Mouse (Mus musculus): ENCODE measurements around the gene Trpm3. TPM values are rescaled to one million over a fixed set of nuclear protein-coding genes. Genes with fewer than 3 reads are reported as not detected.
A peak's percentile ranks its signal among the peaks of the same experiment; 100 is the strongest.

Gene Trpm3
- total RNA-seq (2021), result 1 to 10 TPM; 1.3 to 1.6 TPM
- long read RNA-seq, experiment 1, result 0 reads
- long read RNA-seq, experiment 2, partial matches to known transcripts, result 0 of 3 reads
- long read RNA-seq, experiment 2, other reads (novel, unspliced or antisense), result 3 of 3 reads

DNA sequence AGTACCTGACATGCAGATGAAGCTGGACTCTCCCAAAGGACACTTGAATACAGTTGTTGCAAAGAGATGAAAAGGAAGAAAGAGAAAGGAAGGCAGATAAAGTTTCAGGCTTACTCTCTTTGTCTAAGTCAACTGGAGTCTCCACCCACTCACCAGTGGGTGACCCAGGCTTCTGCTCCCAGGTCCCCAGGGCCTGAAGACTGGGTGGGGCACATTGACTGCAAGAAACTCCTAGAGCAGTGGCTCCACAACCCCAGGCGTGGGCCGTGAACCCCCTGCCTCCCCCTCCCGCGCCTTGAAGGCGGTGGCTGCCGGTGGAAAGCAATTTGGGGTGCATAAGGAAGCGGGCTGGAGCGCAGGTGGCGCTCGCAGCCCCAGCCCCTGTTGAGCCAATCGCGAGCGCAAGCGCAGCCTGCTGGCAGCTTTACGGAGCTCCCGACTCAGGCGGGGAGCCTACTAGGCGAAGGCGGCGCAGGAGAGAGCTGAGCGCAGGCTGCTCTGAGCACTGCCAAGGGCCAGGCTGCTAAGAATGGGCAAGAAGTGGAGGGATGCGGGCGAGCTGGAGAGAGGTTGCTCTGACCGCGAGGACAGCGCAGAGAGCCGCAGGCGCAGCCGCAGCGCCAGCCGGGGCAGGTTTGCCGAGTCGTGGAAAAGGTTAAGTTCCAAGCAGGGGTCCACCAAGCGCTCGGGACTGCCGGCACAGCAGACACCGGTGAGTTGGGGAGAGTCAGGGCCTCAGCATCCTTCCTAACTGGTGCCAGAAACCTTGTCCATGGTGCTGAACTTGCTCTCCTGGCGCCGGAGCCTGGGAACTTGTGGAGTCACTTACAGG is at the start of gene Trpm3:
Trpm3 (plus strand) TSS at position 457 of the 832 bp plus-strand sequence.
- peak; percentile 28 to 46 for DNase-seq (ENCODE audit: low spot score in 2 of 2)

DNA sequence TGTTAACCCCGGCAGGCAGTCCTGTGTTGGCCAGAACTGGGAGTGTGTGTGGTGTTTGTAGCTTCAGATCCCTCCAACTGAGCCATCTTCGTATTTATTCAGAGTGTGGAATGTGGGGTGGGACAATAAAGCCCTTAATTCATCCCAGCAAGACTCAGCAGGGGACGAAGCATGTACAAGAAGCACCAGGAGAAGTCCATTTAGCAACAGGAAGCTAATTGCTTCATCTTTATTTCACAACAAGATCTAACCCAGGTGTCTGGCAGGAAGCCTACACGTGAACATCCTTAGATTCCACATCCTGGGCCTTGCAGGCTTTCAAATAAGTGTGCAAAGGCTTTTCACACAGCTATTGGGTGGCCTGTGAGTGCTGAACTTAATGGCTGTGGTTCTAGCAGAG is 38.3 kb upstream of the Trpm3 start:
- no peak for DNase-seq (ENCODE audit: low spot score in 2 of 2)

DNA sequence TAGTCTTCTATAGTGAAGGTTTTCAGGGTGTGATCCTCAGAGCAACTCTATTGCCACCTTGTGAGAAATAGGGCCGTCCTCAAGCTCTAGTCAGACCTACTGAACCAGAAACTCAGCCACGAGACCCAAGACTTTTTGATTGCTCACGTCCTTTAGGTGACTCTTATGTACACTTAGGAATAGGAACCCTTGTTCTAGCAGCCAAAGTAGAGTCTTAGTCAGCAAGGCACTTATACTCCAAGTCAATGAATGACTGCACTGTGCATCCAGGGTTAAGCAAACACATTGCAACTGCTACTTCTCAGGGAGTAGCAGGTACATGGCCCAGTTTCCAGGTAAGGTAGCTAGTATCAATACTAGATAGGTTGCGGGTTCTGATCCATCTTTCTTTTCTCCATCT is 35.0 kb upstream of the Trpm3 start:
- no peak for DNase-seq (ENCODE audit: low spot score in 2 of 2)

DNA sequence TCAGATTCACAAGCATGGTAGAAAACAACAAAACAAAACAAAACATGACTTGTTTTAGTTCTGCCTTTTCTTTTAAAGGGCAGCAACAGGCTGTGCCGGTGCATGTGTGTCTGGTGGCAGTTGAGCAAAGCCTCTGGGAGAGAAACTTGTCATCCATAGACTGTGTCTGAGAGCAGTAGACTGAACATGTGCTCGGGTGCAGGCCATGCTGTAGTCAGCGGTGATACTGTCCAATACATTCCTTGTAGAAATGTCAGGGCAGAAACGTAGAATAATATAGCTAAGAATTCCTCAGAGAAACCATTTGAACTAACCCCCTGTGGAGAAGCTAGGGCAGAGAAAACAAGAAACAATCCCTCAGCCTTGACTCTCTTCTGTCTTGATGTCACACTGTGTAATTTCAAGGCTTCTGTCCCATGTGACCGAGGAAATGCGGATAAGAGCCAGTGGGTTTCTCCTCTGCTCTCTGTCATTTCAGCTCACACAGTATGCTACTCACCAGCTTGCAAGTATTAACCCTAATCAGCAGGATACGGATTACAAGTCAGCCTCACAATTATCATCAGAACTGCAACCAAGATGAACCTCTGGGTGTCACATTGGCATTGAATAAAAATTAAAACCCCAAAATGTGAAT is 33.9 kb upstream of the Trpm3 start:
- no peak for DNase-seq (ENCODE audit: low spot score in 2 of 2)

DNA sequence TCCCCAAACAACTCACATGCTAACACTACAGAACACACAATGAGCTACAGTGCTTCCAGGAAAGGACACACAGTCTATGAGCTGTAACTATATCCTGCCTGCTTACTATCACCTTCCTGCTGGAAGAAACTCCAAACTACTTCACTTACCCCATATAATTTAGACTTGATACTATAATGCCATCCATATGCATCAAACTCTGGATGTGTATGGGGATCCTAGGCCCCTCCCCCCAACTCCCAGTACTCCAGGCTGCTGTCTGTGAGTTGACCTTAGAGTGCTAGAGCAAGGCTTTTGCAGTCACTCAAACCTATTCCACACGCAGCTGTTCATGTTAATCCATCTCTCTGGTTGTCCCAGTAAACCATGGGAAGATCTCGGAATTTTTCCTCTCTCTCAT is 33.2 kb upstream of the Trpm3 start:
- no peak for DNase-seq (ENCODE audit: low spot score in 2 of 2)

DNA sequence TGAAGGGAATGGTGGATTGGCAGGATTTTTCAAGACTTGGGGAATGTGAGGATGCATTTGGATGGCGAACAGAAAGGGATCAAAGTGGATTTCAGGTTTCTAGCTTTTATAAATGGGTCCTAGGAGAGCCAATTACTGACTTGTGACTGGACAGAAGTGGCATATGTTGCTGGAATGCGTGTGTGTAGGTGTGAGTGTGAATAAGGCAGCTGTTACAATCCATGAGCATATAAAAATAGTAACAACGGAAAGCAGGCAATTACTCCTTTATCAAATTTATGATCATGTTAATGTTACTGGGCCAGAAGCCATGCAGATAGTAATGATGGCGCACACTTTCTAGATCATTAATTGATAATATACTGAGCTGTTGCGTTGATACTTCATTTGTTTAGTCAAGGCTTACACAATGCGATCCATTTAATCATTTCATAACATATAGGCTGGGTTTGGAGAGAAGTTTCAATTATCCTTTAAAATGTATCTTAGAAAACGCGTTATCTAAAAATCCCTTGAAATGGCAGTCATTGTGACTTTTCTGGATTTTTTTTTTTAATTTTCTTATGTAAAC is 29.9 kb upstream of the Trpm3 start:
- no peak for DNase-seq (ENCODE audit: low spot score in 2 of 2)

DNA sequence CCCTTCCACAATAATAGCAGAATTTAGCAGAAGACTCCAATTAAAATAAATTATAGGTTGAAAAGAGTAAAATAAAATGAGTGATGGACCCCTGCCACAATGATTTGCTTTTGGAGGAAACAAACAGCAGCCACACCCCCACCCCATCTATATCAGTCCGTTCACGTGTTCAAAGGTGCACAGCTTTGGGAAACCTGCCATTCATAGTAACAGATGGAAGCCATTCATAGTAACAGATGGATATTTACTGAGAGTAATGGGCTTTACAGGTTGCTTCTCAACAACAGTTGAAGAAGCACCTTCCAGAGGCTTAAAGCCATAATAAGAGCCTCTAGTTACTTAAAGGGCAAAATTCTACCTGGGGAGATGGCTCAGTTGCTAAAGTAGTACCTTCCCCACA is 17.9 kb upstream of the Trpm3 start:
- DNase-seq (ENCODE audit: low spot score in 2 of 2), result no peak

DNA sequence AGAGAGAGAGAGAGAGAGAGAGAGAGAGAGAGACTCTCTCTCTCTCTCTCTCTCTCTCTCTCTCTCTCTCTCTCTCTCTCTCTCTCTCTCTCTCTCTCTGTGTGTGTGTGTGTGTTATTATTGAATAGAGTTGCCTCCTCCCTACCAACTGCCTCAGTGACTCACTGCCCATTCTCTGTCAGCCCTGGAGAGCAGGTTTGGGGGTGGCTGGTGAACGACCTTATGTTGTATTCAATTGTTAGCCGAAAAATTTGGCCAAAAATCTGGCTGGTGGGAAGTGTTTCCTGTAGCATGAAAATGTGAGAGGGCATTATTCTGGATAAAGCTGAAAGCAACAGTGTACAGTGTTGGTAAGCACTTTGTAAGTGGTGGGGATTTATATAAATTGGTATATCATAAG is 17.2 kb upstream of the Trpm3 start:
- no peak for DNase-seq (ENCODE audit: low spot score in 2 of 2)

DNA sequence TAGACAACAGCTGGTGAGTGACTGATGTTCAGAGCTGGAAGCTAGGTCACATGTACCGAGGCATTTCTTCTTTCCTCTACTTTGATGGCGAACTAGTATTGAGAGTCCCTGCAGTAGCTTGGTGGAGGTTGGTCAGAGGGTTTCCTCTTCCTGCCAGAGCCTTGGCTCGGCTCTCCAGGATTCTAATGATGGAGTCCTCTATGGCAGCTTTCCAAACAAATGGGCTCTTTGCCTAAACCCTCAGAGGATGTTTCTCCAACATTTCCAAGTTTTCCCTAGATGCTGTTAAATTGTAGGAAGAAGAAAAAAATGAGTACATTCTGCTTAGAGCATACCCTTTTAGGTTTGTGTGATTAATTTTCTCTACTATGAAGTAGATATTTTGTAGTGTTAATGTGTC is 6.2 kb upstream of the Trpm3 start:
- DNase-seq (ENCODE audit: low spot score in 2 of 2), result no peak

DNA sequence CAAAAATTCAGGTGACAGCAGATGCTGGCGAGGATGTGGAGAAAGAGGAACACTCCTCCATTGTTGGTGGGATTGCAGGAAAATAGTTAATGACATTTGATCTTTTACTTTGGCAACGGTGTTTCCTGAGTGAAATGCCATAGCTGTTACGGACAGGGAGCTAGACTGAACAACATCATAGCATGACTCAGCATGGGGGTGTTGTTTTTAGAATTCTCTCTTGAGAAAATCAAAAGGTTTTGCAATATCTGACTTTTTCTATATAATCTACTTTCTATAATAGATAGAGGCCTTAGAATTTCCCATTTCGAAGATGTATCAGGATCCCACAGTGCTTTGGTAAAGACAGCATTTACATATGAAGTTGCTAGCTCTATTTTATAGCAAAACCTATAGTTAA is 39.7 kb downstream of the Trpm3 start:
- no peak for DNase-seq (ENCODE audit: low spot score in 2 of 2)

DNA sequence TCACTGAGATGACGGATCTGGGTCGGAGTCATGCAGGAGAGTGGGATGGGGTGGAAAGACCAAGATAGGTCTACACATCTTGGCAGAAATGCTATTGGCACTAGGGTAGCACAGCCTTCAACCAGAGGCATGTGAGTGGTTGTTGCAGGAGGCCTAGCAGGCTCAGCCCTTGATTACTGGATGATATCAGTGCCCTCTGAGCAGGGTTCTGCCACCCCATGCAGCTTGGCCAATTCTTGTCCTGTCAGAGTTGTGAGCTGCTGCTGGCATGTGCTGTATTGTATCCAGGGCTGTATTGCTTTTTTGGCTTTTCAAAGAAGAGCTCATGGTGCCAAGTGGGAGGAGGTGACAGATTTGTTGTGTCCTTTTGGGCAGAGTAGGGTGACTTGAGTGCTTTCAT is 40.2 kb downstream of the Trpm3 start:
- DNase-seq (ENCODE audit: low spot score in 2 of 2), result no peak

DNA sequence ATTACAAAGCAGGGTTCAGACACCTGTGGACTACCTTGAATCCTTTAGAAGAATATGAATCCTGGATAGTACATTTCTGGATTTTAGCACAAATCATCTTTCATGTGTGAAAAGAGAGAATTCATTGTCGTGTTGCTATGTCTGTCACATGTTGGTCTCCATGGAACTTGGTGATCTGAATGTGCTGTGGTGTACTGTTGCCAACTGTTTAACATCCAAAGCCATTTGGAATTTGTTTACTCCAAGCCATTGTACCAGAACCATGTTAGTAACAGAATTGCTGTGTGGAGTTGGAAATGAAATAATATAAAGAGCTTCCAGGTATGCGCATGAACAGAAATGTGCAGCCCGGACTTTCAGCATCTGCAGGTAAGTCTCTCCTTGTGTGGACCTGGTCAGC is 41.3 kb downstream of the Trpm3 start:
- no peak for DNase-seq (ENCODE audit: low spot score in 2 of 2)

DNA sequence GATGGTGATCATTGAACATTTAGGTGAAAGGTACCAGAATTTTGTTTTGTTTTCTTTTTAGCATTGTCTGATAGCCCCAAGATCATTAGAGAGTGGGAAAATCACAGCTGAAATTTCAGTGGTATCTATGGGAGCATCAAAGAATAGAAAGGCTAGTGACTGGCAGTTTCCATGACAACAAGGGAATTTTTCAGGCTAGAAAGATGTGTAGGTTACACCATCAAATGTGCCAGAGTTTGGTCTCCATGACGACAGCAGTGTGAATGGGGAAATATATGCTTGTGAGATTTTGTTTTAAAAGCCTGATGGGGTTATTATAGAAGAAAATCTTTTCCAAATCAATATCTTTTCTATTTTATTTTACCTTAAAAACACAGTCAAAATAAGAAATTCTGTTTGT is 50.9 kb downstream of the Trpm3 start:
- no peak for DNase-seq (ENCODE audit: low spot score in 2 of 2)

DNA sequence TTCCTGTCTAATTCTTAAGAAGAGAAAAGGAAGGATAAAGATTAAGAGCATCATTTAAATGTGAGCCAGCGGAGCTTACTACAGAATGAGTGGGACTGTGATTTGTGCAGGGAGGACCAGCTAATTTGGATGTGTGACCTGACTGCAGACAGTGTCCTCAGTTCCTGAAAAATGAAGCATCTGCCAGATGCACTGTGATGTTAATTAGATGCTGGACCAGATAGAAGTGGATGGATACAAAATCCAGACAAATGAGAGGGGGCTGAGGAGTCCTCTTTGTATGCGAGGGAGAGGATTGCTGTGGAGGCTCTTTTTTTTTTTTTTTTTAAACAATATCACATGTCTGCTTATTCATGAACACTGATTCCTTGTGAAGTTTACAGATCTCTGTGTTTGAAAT is 83.7 kb downstream of the Trpm3 start:
- no peak for DNase-seq (ENCODE audit: low spot score in 2 of 2)

DNA sequence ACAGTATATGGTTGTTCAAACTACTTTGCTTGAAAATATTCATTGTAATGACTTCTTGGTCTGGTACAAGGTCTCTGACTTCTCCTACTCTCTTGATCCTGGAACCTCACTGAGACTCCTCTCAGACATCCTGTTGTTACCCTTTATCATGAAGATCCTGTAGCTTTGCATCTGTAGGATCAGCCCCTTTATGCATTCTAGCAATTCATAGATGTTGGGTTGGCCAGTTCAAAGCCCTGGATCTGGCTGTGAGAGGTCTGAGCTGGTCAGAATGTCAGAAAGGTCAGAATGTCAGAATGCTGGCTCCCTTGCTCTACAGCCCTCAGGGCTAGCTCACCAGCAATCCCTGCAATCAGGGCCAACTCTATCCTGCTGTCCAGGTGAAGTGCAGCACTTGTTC is 95.3 kb downstream of the Trpm3 start:
- DNase-seq (ENCODE audit: low spot score in 2 of 2), result no peak

DNA sequence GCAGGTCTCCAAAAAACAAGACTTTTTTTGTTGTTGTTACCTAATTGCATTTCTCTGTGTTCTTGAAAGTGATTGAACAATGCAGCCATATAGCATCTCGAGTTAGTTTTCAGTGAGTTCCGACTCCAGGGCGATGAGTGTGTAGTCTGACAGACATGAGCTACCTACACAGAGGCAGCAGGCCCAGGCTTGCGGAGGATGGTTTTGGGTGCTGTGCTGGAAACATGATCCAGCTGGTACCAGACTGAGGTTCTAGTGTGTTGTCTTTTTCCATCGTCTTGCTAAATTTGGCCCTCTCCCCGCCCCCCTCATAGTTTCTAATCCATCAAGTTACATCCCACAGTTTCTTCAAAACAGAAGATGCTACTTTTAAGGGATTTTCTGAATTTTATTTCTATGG is 110.2 kb downstream of the Trpm3 start:
- no peak for DNase-seq (ENCODE audit: low spot score in 2 of 2)

DNA sequence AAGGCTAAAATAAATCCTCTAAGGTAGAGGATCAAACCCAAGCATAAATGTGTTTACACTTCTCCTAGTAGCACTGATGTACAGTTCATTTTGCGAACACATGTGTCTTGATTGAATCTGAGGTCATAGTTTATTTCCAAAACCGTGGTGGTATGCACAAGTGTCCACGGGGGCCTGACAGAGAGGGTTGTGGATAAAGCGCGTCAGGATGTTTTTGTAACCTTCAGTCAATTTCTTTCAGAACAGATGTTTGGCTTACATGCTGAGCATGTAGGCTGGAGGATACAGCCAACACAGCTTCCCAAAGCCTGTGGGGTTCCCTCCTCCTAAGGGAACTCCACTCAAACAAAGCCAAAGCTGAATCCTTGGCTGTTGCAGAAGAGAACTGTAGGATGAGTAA is 134.1 kb downstream of the Trpm3 start:
- no peak for DNase-seq (ENCODE audit: low spot score in 2 of 2)

DNA sequence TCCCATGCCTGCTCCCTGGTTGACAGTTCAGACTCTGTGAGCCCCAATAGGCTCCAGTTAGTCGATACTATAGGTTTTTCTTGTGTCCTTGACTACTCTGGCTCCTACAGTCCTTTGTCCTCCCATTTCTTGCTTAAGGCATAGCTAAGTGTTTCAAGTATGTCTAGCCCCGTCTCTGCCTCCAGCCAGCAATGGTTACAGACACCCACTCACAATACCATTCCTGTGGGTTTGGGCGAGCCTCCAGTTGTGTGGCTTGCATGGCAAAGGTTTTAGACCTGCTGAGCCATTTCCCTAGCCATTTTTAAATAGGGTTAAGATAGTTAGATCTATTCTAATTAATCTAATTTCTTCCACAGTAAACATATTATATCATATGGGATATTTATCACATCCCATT is 145.8 kb downstream of the Trpm3 start:
- no peak for DNase-seq (ENCODE audit: low spot score in 2 of 2)

DNA sequence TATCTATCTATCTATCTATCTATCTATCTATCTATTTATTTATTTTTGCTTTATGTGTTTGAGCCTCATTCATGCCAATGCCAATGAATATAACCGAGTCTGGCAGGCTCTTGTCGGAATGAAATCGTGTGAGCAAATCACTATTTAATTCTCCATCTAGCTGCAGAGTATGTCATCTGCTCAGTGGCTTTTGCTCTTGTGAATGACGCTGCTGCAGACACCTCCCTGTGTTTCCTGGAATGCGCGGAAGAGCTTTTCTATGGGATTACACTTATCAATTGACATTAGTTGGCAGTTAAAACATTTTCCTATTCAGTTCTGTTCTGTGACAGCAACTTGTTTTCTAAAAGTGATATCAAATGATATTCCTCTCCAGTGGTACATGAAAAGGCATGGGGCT is 153.8 kb downstream of the Trpm3 start:
- DNase-seq (ENCODE audit: low spot score in 2 of 2), result no peak

DNA sequence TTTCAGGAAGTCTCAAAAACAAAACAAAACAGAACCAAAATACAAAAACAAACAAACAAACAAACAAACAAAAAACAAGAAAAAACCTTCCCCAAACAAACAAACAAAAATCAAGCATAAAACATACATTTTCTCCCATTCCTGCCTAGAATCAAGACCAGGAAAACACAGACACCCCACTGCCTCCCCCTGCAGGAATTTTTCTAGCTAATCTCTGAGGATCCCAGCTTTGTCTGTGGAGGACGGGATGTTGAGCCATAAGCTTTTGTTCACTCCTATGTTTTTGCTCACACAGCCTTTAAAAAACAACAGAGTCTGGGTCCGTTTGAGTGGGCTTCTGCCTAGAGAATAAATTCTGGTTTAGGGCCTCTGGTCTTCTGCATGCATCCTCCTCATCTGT is 162.1 kb downstream of the Trpm3 start:
- no peak for DNase-seq (ENCODE audit: low spot score in 2 of 2)

DNA sequence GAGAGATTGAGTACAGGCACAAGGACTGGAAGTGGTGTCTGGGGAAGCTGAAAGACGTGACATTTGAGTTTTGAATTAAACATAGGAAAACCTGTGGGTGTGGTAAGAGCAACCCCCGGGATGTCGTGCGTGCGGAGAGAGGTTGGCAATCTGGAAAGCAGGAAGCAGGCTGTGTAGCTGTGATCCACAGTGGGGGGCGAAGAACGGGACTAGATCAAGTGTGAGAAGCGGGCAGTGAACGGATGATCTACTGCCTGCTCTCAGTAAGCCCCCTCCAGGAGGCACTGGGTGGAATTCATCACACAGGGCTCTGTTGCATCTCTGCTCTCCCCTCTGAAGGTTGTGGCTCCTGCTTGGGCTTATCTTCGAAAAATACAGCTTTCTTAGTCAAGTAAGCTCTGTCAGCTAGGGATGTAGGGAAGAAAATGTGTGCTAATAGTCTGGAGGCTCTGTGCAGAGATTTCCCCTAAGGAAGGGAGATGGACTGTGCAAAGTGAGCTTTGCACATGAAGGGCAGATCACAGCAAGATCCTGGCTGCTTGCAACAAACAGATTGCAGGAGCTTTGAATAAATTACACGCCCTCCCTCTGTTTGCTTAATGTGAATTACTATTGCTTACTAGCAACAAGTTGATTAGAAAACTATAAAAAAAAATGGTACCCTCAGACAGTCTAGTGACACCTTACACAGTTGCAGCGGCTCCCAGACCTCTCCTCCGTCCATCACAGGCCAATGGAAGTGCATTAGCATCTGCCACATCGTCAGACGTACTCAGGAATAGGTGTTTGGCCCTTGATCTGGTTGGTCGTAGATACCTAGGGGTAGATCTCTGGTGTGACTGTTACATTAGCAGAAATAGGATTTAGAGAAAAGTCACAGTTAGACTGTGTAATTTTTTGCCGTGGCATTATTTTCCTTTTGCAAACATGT is 164.4 kb downstream of the Trpm3 start:
- DNase-seq (ENCODE audit: low spot score in 2 of 2), result no peak
